Comparison of ENCODE assay signal across 8 mouse cellular contexts in the genomic region with DNA sequence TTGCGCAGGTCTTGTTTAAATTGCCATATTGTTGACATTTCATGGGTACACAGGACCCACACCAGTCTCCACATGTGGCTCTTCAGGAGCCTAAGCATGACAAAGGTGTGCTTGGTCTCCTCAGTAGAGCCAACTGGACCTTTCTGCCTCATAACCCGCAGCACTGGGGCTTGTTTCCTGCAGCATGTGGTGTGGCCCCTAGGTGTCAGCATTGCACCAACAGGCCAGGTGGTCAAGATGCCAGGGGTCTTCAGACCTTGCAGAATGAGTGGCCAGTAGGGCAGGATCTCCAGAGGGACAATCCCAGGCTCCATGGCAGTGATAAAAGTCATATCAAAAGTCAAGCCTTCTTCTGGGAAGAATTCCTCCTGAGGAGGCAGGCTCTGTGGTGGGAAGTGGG.
A peak's percentile ranks its signal among the peaks of the same experiment; 100 is the strongest.
DNase-seq lines count a peak whose midpoint lies in the region; ATAC-seq lines count a peak whose summit lies in the region.

No protein-coding gene starts in this region.

- H3K9me3 ChIP-seq in kidney, embryonic 15.5 days (replicated peaks) = no peaks in the 10 kb centered on the region

- H3K27ac ChIP-seq in kidney, embryonic 15.5 days = no peak overlapping the region

- WGBS in kidney, embryonic 15.5 days = 76% methylated on average over 2 of the region's 2 CpGs

- no peak overlapping the region for H3K4me3 ChIP-seq in kidney, embryonic 15.5 days (replicated peaks)

- H3K4me2 ChIP-seq in kidney, embryonic 15.5 days = no peak overlapping the region

- H3K4me1 ChIP-seq in kidney, embryonic 15.5 days = no peaks in the 10 kb centered on the region

- no peak for ATAC-seq in kidney, embryonic 15.5 days (replicated peaks; ENCODE audit: low FRiP score)

- no peaks in the 10 kb centered on the region for H3K36me3 ChIP-seq in kidney, embryonic 15.5 days

- H3K27me3 ChIP-seq in kidney, embryonic 15.5 days = no peaks in the 10 kb centered on the region

- peak; percentile 7 to 13 for DNase-seq in cerebellum, postnatal 14 days
- DNase-seq in cerebellum, adult 11-12 months = no peak
- peak; percentile 13 for DNase-seq in kidney, postnatal 14 days
- DNase-seq in ovary, postnatal 14 days (ENCODE audit: low spot score) = peak; percentile 20
- DNase-seq in ovary, postnatal 10 days (ENCODE audit: low spot score) = no peak
- DNase-seq in retina, postnatal 1 day = peak; percentile 10
- DNase-seq in right cerebral cortex, postnatal 10 days (ENCODE audit: low spot score in 2 of 2) = no peak

- no peak overlapping the region for H3K9ac ChIP-seq in kidney, embryonic 15.5 days

Comparison
In these comparisons a context has a peak if more than half of its experiments do, and no peak if none do; other contexts are left out.
1. DNase-seq: peak in cerebellum, postnatal 14 days (2 of 2), kidney, postnatal 14 days (single experiment), ovary, postnatal 14 days (single experiment) and retina, postnatal 1 day (single experiment); none in cerebellum, adult 11-12 months (single experiment), ovary, postnatal 10 days (single experiment) and right cerebral cortex, postnatal 10 days (0 of 2).